Mouse (Mus musculus): Measurements from ENCODE around the gene Txndc11.

GRCm38 (mm10) chr16:11122625-11123024, 11.8 kb downstream of the Txndc11 start:
- no peak for TF ChIP-seq ELF1 (IDR thresholded peaks at IDR 0.05; ENCODE audit: low read depth, low read length)
- no peak for TF ChIP-seq CTCF (IDR thresholded peaks at IDR 0.05 in 2 of 3, conservative IDR thresholded peaks at IDR 0.05 in 1 of 3; ENCODE audit: control insufficient read depth in 1 of 3, insufficient read depth in 1 of 3, low read depth in 2 of 3, low read length in 3 of 3, poor library complexity in 1 of 3, severe bottlenecking in 1 of 3)
- TF ChIP-seq EP300 (IDR thresholded peaks at IDR 0.05; ENCODE audit: low read depth in 1 of 2, low read length in 2 of 2), result no peak
- TF ChIP-seq POLR2A (IDR thresholded peaks at IDR 0.05; ENCODE audit: control insufficient read depth in 1 of 2, insufficient read depth in 1 of 2, low read depth in 1 of 2, low read length in 2 of 2, poor library complexity in 1 of 2), result no peak
- TF ChIP-seq GABPA (IDR thresholded peaks at IDR 0.05; ENCODE audit: low read depth, low read length), result no peak
- no peak for TF ChIP-seq ZNF384 (IDR thresholded peaks at IDR 0.05; ENCODE audit: low read depth, low read length)
- no peak for TF ChIP-seq JUND (IDR thresholded peaks at IDR 0.05; ENCODE audit: low read depth, low read length)
- no peak for TF ChIP-seq GATA1 (IDR thresholded peaks at IDR 0.05; ENCODE audit: low read depth, low read length)
- TF ChIP-seq NRF1 (IDR thresholded peaks at IDR 0.05; ENCODE audit: insufficient read depth, low read depth, low read length, poor library complexity, severe bottlenecking), result no peak
